Mouse (Mus musculus) adrenal gland, adult 8-10 months (tissue): ENCODE measurements around the gene Glo1. TPM values are rescaled to one million over a fixed set of nuclear protein-coding genes. Genes with fewer than 3 reads are reported as not detected.
"Not testable (repeated sequence)": the region's sequence is repeated elsewhere in the genome, so short reads cannot be mapped to it uniquely, and the experiment has no call there.

ENCODE experiments used
- DNase-seq: peaks from one replicate; pipeline ENCODE4 v3.0.0; 2022
- total RNA-seq, 4 experiments: library from RNA; stranded (reverse); gene quantifications; 2 replicates each; pipeline ENCODE4 v1.2.4; 2022

Gene Glo1
- total RNA-seq = 100 to 1,000 TPM; 148 to 169 (median 160) TPM

GRCm38 (mm10) chr17:30626719-30627118 is at the start of gene Glo1:
Glo1 (minus strand) TSS chr17:30626871.
- not testable (repeated sequence) for DNase-seq

DNA sequence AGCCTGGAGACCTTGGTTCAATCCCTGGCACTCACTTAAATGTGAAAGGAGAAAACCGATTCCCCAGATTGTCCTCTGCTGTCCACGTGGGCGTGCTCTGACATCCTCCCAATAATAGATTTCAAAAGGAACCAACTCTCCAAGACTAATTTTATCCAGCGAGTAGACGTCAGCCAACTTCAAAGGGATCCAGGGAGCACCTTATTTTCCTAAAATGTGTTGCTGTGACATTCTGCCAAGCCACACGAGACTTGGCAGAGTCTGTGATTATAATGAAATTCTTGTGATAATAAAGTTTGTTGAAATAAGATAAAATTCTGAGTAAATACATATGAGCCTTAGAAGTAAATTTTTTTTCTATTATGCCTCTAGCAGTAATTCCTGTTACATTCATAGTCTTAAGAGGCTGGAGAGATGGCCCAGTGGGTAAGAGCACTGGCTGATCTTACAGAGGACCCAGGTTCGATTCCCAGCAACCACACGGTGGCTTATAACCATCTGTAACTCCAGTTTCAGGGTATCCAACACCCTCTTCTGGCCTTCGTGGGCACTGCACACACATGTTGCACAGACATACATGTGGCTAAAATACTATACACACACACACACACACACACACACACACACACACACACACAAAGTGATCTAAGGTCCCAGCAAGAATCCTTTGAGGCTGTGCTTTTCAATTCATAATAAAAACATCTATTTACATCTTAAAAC is 48.5 kb upstream of the Glo1 start:
- DNase-seq = no peak

DNA sequence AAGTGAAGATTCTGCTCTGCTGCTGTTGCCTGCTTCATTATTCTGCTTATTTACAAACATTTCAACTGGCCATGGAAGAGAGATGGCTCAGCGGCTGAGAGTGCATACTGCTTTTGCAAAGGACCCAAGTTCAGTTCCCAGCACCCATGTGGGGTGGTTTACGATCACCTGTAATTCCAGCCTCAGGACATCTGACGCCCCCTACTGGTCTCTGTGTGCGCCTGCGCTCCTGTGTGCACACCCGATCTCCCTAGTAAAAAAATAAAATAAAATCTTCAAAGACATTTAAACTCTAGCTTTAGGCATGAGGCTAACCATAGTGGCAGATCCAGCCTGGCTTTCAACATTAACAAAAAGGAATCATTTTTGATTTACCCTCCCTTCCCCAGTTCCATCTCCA is 46.4 kb upstream of the Glo1 start:
- no peak for DNase-seq

- DNase-seq = no peak
These were observed 45.9 kb upstream of the Glo1 start for GRCm38 (mm10) chr17:30672556-30672955.

DNA sequence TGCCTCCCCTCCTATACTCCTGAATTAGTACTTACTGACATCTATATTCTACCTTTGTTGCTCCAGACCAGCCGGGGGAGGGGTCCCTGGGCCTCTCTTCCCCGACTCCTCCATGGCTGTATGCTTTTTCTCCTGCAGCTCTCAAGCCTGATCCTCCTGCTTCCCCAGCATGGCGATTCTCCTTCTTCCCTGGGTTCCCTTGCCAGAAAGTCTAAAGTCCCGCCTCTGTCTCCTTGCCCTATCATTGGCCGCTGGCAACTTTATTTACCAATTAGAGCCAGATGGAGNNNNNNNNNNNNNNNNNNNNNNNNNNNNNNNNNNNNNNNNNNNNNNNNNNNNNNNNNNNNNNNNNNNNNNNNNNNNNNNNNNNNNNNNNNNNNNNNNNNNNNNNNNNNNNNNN is 38.2 kb upstream of the Glo1 start:
- DNase-seq = no peak

DNA sequence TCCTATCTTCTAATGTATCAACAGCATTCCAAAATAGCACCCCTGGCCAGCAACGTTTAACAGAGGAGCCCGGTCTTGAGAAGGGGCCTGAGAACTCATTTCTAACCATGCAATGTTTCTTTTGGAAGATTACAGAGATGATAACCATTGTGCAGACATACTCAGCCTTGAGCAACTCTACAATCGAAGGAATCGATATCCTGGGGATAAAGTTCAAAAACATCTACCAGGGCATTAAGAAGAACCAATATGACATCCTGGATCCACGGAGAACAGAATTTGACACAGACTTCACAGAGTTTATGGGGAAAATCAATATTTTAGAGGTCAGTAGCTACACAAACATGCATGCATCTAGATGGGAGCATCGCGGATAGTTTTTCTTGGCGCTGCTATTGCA is 36.5 kb upstream of the Glo1 start:
- no peak for DNase-seq

DNA sequence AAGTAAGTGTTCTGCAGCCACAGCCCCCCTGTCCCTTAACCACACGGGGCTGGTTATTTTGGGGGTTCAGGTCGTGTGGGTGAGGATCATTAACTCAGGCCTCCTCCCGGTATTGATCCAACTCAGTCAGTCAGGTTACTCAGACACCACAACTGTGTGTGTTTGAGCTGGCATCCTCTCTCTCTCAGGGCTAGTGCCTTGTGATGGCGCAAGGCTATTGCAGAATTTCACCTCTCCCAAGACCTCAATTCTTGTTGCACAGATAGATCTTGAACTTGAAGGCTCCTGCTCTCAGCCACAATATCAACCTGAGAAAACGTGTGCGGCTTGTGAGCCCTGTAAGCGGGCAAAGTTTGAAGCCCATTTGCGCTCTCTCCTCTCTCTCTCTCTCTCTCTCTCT is 35.5 kb upstream of the Glo1 start:
- DNase-seq = no peak

DNA sequence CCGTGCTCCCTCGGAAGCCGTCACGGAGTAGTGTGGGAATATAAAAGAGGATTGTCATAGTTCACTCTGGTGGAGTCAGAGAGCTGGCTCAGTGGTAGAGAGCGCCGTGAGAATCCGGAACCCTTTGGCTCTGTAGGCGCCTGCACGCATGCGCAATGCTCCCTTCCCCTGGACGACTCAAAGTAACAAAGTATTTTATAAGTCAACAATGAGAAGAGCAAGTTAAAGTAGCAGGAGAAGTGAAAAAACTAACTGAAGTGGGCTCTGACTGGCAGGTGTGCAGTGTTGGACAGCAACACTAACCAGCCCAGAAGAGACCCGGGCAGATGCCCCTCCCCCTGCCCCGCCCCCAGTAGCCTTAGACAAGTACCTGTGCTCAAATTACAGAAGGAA is 31.5 kb upstream of the Glo1 start:
- peak; percentile 47 for DNase-seq

- no peak for DNase-seq
These were observed 31.0 kb upstream of the Glo1 start for GRCm38 (mm10) chr17:30657530-30658151.

- no peak for DNase-seq
These were observed 26.3 kb upstream of the Glo1 start for GRCm38 (mm10) chr17:30653010-30653409.

GRCm38 (mm10) chr17:30648770-30649169 is 22.1 kb upstream of the Glo1 start:
- DNase-seq = no peak

GRCm38 (mm10) chr17:30640896-30641295 is 14.2 kb upstream of the Glo1 start:
- DNase-seq = no peak

DNA sequence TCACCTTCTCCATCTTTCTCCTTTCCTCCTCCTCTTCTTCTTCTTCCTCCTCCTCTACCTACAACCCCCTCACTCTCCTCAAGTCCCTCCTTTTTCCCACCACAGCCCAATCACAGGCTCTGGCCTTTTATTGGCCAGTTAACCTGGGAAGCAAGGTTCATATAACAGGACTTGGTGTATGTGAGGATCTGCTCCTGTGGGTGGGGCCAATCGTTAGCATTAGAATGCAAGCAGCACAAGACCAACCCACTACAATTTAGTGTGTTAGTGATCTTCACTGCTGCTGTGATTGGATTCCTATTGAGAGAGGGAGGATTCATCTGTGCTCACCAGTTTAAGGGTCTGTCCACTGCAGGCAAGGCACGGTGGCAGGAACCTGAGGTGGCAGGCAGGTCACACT is 12.3 kb upstream of the Glo1 start:
- no peak for DNase-seq

GRCm38 (mm10) chr17:30637714-30638113 is 11.0 kb upstream of the Glo1 start:
- DNase-seq = no peak

GRCm38 (mm10) chr17:30635367-30635766 is 8.7 kb upstream of the Glo1 start:
- DNase-seq = no peak

- DNase-seq = not testable (repeated sequence)
These were observed 2.5 kb downstream of the Glo1 start, which contains the start of gene Dnah8 for GRCm38 (mm10) chr17:30624132-30624531. Dnah8 (plus strand) TSS chr17:30624354.

DNA sequence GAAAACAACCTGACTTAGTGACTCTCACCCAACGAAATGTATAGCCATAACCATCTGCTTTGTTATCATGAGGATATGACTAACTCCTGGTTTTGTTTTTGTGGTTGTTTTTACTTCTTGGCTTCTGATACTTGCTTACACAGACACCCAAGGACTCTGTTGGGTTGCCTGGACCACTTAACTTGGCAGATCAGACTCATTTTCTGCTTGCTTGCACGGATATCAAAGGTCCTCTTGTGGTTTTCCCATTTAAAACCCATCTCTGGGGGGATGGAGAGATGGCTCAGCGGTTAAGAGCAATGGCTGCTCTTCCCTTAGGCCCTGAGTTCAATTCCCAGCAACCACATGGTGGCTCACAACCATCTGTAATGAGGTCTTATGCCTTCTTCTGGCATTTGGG is 3.5 kb downstream of the Glo1 start:
- DNase-seq = no peak

- DNase-seq = no peak
These were observed 5.2 kb downstream of the Glo1 start for GRCm38 (mm10) chr17:30621450-30621849.

DNA sequence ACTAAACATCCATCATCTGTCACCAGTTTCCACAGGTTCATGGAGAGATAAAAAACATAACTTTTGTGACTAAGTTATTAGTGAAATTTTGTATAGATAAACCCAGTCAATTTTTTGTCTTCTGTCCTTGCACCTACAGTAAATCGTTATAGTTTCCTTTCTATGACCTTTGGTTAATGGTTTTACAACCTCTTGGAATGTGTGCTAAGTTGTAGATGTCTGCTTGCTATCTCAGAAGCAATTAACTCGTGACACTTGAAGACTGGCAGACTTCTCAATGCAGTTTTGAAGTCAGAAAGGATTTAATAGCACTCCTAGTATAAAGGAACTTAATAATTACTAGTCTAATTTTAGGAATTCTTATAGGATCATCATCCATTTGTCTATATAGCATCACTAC is 6.1 kb downstream of the Glo1 start:
- no peak for DNase-seq

GRCm38 (mm10) chr17:30619153-30619552 is 7.5 kb downstream of the Glo1 start:
- no peak for DNase-seq

GRCm38 (mm10) chr17:30618136-30618891 is 8.4 kb downstream of the Glo1 start:
- no peak for DNase-seq

DNA sequence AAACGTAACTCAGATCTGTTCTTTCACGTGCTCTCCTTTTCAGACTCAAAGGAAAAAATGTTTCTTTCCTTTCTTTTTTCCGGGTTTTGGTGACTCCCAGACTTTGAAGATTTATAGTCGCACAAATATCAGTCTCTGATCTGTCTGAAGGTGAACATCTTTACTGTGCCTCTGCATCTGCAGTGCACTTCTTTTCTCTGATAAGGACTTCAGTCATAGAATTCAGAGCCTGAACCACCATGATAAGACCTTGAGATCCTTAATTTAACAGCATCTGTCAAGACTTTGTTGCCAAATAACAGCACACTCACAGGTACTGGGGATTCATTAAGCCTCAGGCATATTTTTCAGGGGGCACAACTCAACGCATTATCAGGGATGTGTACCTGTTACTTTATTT is 10.5 kb downstream of the Glo1 start:
- no peak for DNase-seq

- DNase-seq = no peak
These were observed 13.3 kb downstream of the Glo1 start for GRCm38 (mm10) chr17:30613350-30613749.
